Mouse (Mus musculus) spleen, embryonic (tissue): Measurements from ENCODE around the gene Phf21a.

Experiments
- CTCF ChIA-PET: fragments of 350-600 bp; sonication (Branson Sonifier 250); formaldehyde crosslinking; loops from one replicate; lab custom pipeline; 2022; lab: Charles Lee

Phf21a gene

DNA sequence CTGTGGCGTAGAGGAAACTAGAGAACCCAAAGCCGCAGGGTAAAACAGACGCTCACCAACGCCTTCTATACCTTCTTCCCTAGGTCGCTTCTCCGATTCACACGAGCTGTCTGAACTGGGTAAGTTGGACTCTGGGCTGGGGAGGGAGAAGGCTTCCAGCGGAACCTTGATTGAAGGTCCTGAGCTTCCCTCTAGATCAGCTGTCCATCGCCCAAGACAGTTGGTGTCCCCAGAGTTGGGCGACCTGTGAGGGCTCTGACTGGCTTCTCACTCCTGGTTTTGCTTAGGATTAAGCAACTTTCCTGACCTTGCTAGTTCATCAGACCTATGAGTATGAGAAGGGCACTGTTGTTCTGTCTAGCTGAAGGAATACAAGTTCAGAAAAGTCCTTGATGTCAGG is 282.9 kb downstream of the Phf21a start:
- CTCF ChIA-PET, result no interaction called here

DNA sequence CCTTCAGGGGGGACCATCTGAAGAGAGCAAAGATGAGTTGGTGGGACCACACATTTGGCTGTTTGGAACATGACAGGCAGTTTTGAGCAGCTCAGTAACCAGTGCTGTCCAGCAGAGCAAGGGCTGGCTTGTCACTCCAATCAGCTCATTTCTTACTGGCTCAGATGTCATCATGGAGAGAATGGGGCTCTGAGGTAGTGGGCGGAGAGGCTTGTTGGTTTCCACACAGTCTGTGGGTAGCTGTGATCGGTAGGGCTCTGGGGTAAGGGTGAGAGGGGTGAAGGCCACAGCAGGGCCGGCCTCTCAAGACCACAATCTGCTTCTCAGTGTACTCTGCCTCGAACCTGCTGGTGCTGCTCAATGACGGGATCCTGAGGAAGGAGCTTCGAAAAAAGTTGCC is 283.4 kb downstream of the Phf21a start:
- CTCF ChIA-PET, result interaction anchor here (0.9 kb wide), 1 partner anchor 110 kb away, joined by 5 read pairs; no protein-coding TSS in a partner anchor

DNA sequence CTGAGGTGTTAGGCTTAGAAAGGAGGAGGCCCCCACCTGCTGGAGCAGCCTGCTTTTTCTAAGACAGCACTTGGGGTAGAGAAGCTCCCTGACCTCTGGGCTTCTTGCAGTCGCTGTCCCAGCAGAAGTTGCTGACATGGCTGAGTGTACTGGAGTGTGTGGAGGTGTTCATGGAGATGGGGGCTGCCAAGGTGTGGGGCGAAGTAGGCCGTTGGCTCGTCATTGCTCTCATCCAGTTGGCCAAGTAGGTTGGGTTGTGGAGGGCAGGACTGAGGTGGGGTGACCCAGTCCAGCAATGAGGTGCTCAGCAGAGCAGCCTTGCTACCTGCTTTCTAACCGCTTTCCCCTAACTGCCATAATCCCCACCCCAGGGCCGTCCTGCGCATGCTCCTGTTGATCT is 284.4 kb downstream of the Phf21a start:
- CTCF ChIA-PET, result no interaction called here

DNA sequence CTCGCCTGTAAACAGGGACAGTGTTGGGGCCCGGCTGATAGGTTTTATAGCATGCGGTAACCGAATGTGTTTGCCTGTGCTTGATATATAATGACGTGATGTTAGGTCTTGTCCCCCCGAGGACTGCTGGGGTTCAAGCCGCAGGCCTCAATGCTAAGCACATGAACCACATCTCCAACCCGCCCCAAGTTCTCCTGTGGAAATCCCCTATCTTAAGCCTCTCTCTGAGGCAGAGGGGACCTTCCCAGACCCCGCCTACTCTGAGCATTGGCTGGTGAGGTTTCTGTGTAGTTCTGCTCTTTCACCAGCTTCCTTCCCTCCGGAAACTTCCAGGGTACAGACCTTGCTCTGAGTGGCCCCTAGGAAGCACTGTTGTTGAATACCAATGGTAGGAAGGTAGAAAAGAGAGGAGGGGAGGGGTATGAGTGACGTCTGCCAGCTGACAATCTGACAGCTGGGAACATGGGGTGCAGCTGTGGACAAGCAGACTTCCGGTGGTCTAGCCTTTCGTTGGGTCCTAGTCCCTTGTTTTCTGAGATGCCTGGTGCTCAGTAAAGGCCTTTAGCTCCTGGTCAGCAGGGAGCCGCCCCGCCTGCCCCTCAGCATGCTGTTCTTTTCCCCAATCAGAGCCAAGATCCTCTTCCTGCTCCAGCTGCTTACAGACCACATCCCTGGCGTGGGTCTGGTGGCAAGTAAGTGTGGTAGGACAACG is 287.0 kb downstream of the Phf21a start:
- CTCF ChIA-PET, result interaction anchor here (0.6 kb wide), 1 partner anchor 1163 kb away, joined by 8 read pairs; no protein-coding TSS in a partner anchor

DNA sequence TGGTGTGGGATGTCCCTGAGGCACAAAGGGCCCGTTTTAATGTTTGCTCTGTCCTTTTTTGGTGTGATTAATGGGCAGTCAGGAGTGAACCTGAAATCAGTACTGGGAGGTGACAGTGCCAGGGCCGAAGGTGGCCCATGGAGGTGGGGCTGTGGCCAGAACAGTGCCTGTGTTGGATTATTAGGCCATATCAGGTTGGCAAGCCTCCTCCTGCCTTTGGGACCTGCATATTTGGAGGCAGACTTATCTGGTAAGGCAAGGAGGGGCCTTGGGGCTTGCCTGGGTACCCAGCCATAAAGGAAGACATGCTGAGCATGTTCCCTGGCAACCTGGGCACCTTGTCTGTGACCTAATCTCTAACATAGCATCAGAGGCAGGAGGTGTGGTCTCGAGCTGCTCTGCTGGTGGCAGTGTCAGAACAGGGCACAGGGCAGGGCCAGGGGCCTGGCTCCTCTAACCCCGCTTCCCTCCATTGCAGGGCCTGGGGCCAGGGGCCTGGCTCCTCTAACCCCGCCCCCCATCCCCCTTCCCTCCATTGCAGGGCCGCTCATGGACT is 287.7 kb downstream of the Phf21a start:
- CTCF ChIA-PET, result interaction anchor here (0.6 to 0.7 kb wide), 2 partner anchors 417 to 1163 kb away, joined by 6 to 8 read pairs; no protein-coding TSS in a partner anchor

DNA sequence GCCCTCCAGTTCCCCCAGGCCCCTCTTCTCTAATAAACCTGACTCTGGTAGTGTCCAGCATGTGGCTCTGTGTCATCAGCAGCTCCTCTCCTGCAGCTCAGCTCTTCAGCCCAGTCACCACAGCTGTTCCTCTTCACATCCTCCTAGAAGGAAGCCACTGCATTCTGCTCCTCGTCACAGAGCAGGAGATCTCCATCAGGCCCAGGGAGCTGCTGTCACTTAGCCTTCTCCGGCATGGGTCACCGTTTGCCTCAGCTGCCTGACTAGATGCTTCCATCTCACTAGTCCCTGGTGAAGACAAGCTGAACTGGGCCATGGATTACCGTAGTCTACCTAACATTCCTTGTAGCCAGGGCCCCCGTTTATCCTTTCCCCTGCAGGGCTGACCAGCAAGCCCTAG is 288.2 kb downstream of the Phf21a start:
- CTCF ChIA-PET, result interaction anchor here (0.7 kb wide), 1 partner anchor 418 kb away, joined by 6 read pairs; no protein-coding TSS in a partner anchor

DNA sequence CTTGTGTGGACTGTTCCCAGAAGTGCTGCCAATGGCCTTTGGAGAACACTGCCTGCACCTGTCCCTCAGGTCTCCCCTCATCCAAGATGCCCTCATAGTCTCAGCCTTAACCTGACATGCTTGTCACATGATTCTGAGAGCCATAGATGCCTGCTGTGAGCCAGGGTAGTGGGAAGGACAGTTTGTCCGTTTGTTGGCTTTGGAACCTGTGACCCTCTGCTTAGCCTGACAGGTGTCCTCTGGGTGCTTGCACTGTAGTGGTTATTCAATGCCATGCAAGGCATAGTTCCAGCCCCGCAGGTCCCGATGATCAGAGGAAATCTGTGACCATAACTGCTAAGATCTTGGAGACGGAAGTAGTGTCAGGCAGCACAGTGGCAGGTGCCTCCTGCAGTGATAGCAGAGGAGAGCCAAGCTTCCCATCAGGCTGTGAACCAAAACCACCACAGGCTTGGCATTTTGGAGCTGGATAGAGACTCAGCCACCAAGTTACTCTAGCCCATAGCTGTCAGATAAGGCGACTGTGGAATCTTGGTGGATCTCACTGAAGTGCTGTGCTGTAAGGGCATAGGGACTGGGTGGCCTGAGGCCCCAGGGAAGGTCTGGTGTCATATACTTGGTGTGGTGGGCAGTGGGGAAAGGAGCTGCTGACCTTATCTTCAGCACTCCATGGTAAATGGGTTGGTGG is 289.1 kb downstream of the Phf21a start, which contains the start of gene 1700029I15Rik:
Gene 1700029I15Rik, plus strand, starts transcription at position 638 of the 688 bp plus-strand sequence.
- CTCF ChIA-PET, result no interaction called here

DNA sequence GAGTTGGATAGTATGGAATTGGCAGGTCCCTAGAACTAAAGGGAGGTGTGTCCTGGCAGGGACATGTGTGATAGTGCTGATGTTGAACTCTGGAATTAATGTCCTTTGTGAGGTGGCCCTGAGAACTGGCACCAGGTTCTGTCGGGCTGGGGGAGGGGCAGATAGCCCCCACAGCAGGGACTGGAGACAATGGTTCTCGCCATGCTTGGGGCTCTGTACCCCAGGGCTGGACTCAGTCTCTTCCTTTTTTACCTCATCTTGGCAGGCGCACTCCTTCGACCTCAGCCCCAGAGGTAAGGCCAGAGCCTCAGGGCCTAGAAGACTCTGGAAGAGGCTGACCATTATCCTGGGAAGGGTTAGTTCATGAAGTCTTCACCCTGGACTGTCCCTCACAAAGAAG is 289.8 kb downstream of the Phf21a start:
- CTCF ChIA-PET, result no interaction called here

DNA sequence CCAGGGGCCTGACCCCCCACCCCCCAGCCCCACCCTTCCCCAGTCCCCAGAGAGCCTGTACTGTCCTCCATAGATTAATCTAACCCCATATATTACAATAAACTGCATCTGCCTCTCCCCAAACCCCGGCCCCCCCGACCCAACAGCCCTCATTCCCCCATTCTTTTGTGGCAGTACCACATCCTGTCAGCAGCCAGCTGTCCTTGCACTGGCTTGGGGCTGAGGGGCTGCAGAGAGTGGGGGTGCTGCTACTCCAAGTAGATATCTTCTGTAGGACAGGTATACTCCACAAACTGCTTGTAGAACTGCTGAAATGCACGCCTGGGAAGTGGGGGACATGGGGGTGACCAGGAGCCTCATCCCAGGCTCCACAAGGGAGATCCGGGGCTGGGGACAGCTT is 291.2 kb downstream of the Phf21a start:
- CTCF ChIA-PET, result no interaction called here

DNA sequence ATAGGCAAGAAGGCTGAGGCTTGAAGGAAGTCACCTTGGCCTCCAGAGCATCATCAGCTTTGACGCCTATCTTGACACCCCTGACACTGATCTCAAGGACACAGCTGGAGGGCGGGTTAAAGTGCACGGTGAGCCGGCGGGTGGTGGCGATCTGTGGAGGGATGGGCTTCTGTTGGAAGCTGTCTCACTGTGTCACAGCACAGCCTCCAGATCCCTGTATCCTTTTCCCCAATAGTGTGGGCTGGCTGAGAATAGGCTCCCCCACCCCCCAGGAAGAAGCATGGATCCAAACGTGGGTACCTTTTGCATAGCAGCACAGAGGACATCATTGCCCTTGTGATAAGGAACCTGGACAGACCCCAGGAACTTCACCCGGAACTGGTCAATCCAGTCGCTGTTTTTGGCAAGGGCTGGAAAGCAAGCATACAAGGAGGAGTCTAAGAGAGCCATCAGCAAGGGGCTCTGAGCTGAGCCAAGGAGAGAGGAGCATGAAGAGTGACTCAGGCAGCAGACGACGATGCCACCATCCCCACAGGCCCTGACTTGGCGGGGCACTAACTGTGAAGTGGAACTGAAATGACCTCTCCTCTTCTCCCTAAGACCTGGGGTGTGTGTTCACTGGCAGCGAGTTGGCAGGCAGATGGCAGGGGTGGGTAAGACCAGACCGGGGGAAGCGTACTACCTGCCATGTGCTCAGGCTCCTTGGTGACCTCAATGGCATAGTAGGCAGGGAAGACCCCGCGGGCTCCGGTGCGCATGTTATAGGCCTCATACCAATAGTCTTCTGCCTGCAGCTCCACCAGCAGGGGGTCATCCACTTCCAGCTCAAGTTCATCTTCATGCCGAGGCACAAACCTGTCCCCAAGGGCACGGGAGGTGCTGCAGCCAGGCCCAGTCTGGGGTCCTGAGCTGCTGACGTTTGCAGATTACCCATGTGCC is 292.5 kb downstream of the Phf21a start:
- CTCF ChIA-PET, result interaction anchor here (0.6 kb wide), 1 partner anchor 87 kb away, joined by 3 read pairs; no protein-coding TSS in a partner anchor

DNA sequence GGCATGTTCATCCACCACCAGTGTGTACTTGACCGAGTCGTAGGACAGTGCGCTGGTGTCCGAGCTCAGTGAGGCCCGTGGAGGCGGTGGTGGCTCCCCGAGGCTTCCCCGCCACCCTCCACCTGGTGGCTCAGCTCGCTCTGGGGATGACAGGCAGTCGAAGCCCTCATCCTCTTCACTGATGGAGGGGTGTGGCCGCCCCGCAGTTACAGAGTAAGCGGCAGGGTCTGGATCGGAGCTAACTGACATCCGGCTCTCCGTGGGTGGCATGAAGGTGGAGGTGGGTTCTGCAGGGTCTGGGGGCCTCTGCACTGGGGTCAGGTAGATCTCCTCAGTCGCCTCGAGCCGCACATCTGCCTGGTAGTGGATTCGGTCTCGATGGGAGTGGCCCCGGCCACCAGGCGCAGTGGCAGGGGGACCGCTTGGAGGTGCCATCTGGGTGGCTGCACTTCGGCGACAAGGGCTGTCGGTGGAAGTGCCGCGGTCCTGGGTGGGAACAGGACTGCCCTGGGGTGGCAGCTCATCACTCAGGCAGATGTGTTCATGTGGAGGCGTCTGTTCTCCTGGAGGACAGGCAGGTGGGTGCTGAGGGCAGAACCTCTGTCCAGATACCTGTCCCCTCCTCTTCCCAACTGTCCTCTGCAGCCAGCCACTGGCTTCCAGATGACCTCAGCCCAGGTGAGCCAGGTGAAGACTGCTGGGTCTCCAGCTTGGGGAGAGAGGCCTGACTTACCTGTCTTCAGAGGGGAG is 294.1 kb downstream of the Phf21a start:
- CTCF ChIA-PET, result no interaction called here

DNA sequence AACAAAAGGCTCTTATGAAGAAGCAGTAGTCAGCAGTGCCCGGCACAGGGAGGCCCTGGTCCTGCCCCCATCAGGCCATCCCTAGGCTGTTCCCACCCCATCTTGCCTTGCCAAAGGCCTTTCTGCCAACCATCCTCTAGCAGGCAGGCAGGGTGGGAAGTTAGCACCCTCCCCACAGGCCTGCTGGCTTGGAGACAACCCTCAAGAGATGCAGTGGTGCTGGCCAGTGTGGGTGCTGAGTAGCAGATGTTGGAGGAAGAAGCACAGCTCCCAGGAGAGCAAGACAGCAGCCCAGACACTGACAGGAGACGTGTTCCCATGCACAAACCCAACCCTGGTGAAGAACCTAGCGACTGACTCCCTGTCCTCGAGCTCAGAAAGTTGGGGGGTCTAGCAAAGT is 294.7 kb downstream of the Phf21a start:
- CTCF ChIA-PET, result no interaction called here

DNA sequence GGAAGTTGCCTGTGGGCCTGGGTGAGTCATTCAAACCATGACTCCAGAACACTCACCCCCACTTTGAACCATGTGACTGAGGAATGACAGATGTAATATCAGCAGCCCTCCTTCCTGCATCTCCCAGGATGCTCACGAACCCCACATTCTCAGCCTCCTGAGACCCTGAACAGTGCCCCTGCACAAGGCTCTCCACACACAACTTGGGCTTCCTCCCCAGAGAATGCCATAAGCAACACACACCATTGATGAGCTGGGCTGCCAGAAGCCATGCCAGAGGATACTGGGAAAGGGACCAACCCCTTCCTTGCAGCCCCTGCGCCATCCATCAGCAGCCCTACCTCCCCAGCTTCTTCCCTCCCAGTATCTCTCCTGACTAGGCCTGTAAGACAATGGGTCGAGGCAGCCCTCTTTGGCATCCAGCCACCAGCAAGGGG is 295.2 kb downstream of the Phf21a start:
- CTCF ChIA-PET, result no interaction called here

DNA sequence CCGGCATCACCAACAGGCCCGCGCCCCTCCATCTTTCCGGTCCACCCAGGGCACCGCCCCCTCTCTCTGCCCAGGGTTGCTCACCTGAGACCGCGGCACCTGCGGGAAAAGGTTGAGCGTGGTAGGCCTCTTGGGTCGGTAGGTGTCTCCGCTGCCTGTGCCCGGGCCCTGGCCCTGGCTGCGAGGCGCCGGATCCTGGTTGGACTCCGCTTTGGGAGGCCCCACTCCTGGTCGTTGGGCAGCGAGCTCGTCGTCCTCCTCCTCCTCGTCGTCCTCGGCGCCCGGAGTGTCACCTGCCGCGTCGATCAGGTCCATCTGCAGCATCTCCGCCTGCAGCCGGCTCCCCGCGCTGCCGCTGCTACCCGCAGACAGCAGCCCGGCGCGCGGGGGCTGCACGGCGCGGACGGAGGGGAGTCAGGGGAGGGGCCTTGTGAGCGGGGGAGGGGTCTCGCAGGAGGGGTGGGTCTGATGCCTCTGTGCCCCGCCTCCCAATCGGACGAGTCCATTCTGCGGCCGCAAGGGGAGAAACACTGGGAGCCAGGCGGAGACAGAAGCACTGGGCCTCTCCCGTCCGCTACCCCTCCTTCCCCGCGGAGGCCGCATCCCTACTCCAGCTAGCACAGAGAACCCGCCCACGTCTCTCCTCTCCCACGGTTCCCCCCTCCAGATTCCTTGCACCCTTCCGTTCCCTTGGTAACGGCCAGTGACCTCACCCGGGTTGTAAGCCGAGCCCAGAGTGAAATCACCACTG is 296.1 kb downstream of the Phf21a start:
- CTCF ChIA-PET, result no interaction called here

DNA sequence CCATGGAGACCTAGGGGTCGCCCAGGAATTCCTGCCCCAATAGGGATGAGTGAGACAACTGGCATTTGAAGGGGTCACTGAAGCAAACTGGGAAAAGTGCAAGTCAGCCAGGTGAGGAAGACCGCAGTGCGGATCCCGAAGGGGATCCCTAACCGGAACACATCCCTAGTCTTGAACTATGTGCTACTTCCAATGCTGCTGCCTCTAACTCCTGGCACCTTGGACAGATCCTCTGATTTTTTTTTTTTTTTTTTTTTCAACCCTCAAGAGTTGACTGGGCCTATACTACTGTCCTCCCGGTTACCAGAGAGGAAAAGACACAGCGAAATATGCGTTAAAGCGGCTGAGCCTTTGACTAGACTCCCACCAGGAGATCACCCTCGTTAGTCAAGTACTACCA is 296.7 kb downstream of the Phf21a start:
- CTCF ChIA-PET, result no interaction called here

DNA sequence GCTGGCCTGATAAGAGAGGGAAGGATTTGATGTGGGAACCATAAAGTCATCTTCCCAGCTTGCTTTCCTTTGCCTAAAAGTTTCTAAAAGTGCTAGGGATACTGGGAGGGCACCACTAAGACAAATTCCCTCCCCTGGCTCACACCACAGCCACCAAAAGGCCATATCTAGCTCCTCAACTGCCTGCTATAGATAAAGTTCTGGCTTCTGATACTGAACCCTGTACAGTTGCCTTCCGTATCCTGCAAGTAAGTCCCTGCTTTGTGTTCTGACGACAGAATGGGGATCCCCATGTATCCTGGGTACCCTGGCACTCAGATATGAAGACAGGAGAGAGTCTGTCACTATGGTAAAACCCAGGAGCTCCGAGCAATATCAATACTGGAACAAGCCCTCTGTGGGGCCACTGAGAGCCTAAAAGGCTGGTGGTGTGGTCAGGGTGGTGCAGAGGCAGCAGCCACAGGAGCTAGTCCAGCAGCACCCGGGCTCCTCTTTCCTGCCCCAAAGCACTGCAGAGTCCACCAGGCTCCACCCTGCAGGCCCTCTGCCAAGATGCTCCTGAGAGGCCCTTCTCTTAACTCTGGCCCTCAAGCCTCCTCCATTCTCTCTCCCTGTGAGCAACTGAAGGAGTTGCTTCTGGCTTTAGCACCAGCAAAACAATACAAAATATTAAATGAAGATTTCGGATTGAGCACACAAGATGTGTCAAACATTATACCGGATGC is 297.5 kb downstream of the Phf21a start:
- CTCF ChIA-PET, result no interaction called here

DNA sequence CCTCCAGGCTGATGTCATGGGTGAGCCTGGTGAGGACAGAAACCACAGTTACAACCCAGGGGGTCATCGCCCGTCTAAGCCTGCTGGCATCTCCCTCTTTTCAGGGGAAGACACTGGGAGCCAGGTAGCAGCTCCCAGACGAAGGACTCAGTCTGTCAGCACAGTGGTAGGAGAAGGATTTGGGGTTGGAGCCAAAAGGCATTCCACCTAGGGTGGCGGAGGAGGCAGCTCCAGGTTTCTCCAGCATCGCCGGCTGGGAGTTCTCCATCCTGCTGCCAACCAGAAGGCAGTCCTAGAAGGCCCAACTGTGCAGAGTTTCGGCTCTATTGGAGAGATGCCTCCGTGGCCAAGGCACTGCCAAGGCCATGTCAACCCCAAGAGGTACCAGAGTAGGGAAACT is 298.2 kb downstream of the Phf21a start:
- CTCF ChIA-PET, result no interaction called here

DNA sequence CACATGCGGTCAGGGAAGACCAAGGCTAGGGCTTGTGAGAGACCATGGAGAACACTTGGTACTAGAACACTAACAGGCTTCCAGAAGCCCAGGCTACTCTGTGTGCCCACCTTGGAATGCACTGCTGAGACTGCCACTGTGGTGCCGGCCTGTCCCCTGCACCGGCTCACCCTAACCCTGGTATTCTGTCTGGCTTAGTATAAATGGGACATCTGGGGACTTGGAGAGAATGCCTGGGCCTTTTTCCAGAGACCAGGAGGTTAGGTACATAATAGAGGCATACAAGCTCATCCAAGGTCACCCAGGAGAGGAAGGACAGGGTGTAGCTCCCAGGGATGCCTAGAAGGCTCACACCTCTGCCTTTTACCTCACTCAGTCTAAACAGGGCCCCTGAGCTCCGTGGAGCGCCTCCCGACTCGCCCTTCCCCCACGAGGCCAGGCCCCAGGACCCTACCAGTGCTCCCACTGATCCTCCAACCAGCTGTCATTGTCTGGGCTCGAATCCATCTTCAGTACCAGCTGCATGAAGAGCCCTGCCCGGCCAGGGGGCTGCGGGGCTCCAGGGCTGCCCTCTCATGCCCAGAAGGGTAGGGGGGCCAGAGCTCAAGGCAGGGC is 298.9 kb downstream of the Phf21a start:
- CTCF ChIA-PET, result no interaction called here
